Mouse (Mus musculus) hindbrain, embryonic 13.5 days (tissue): ENCODE data around the gene Gpatch3. TPM values are rescaled to one million over a fixed set of nuclear protein-coding genes. Genes with fewer than 3 reads are reported as not detected.

Experiments used
- ATAC-seq: fragments of 200-750 bp; cut with Nextera tagmentation; 2 replicates; pipeline ENCODE4 v1.8.0; 2017; ENCODE audit warnings: moderate TSS enrichment; ENCODE audit not compliant: low FRiP score
- H3K27ac ChIP-seq: fragments of 300-500 bp; sonication (generic); 2 replicates; pipeline ENCODE4 v1.5.1; 2015; ENCODE audit warnings: inconsistent platforms, mild to moderate bottlenecking, moderate library complexity
- H3K27me3 ChIP-seq: fragments of 300-500 bp; sonication (generic); 2 replicates; pipeline ENCODE4 v1.6.1; 2015; ENCODE audit warnings: mild to moderate bottlenecking, inconsistent platforms
- H3K36me3 ChIP-seq: fragments of 300-500 bp; sonication (generic); 2 replicates; pipeline ENCODE4 v1.6.1; 2015; ENCODE audit warnings: mild to moderate bottlenecking, inconsistent platforms
- H3K4me1 ChIP-seq: fragments of 300-500 bp; sonication (generic); replicated peaks from 2 replicates; pipeline ENCODE4 v1.6.1; 2015; ENCODE audit warnings: inconsistent platforms
- H3K4me2 ChIP-seq: fragments of 300-500 bp; sonication (generic); 2 replicates; pipeline ENCODE4 v1.6.1; 2015; ENCODE audit warnings: inconsistent platforms, mild to moderate bottlenecking, moderate library complexity
- H3K4me3 ChIP-seq: fragments of 300-500 bp; sonication (generic); 2 replicates; pipeline ENCODE4 v1.5.1; 2015; ENCODE audit warnings: mild to moderate bottlenecking, inconsistent platforms
- H3K9ac ChIP-seq: fragments of 300-500 bp; sonication (generic); 2 replicates; pipeline ENCODE4 v1.6.1; 2015; ENCODE audit warnings: mild to moderate bottlenecking, inconsistent platforms
- H3K9me3 ChIP-seq: fragments of 300-500 bp; sonication (generic); 2 replicates; pipeline ENCODE4 v1.6.1; 2016; ENCODE audit warnings: inconsistent platforms
- WGBS: fragments of 180-500 bp; shearing (Covaris S2); methylation state at CpG from one replicate; pipeline ENCODE4 v1.1.7; 2015; 5-methylcytosine and 5-hydroxymethylcytosine counted together
- microRNA-seq: library from miRNA; unstranded; fragments of <30 nt; microRNA quantifications from one replicate; pipeline ENCODE4, GENCODE M21; 2016
- polyA plus RNA-seq: library from polyadenylated mRNA; unstranded; fragments of >200 nt; fragmentation: Nextera tagmentation; extraction: Ambion mirVana; gene quantifications from 2 replicates; pipeline ENCODE4 v1.2.1, GENCODE M21; 2015

Gpatch3 gene
- polyA plus RNA-seq, 1 experiment from 2014 or later: 6.7 TPM

DNA sequence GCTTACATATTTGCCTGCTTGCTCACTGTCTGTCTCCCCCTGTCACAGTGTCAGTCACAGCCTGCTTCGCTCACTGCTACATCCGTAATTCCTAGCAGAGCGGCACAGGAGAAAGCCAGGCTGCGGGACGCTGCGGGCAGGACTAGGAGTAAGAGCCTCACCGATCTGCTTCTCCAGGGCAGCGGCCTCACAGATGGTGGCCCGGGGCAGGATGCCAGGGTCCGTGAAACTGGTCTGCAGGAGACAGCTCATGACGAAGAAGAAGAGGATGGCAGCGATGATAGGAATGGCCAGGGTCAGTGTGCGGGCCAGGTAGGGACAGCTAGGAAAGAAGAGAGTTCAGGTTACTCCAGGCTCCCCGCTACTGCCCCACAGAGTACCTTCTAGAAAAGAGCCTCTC is 52.5 kb downstream of the Gpatch3 start:
- no peaks in the 10 kb centered on the region for H3K27me3 ChIP-seq
- H3K4me2 ChIP-seq: no peak overlapping the region
- peaks cover 28% of the 10 kb centered on the region for H3K4me1 ChIP-seq
- no peak overlapping the region for H3K27ac ChIP-seq
- no peak overlapping the region for H3K9ac ChIP-seq
- ATAC-seq: no peak
- H3K4me3 ChIP-seq: no peak overlapping the region
- WGBS: 92% methylated on average over 14 of the region's 14 CpGs
- no peaks in the 10 kb centered on the region for H3K9me3 ChIP-seq
- H3K36me3 ChIP-seq: peaks cover 44% of the 10 kb centered on the region

DNA sequence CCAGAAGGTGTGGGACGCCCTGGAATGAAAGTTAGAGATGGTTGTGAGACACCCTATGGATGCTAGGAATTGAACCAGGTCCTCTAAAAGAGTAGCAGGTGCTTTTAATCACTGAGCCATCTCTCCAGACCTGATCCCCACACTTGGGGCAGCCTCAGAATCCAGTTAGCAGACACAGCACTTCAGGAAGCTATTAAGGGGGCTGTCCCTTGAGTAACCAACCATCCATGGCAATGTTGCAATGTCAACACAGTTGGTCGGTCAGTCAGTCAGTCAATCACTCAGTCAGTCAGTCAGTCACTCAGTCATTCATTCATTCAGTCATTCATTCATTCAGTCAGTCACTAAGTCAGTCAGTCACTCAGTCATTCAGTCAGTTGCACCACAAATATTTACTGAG is 54.0 kb downstream of the Gpatch3 start:
- Histone ChIP-seq H3K4me1 (peaks cover 37% of the 10 kb centered on the region), H3K27me3 (no peaks in the 10 kb centered on the region), H3K9ac (no peak overlapping the region), H3K9me3 (no peaks in the 10 kb centered on the region), H3K4me3 (no peak overlapping the region), H3K36me3 (peaks cover 38% of the 10 kb centered on the region), H3K27ac (no peak overlapping the region), H3K4me2 (no peak overlapping the region)
- no peak for ATAC-seq
- WGBS: 84% methylated on average over 2 of the region's 2 CpGs

DNA sequence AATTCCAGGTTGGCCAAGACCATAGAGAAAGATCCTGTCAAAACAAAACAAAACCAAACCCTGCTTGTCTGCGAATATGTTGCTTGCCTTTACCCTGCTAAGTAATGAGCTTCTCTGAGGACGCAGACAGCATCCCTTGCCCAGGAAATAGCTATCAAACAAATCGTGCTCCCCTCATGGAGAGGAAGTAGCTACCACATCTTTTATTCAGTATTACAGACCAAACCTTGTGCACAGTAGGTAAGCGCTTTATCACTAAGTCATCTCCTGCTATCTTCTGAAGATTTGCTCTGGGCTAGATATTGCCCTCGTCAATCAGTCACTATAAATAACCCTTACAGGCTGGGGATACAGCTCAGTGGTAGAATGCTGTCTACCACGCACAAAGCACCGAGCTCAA is 54.6 kb downstream of the Gpatch3 start:
- no peaks in the 10 kb centered on the region for H3K27me3 ChIP-seq
- no peak overlapping the region for H3K27ac ChIP-seq
- H3K9ac ChIP-seq: no peak overlapping the region
- H3K9me3 ChIP-seq: no peaks in the 10 kb centered on the region
- no peak for ATAC-seq
- no peak overlapping the region for H3K4me3 ChIP-seq
- H3K36me3 ChIP-seq: peaks cover 31% of the 10 kb centered on the region
- no peak overlapping the region for H3K4me2 ChIP-seq
- H3K4me1 ChIP-seq: peaks cover 40% of the 10 kb centered on the region
- 78% methylated on average over 7 of the region's 7 CpGs for WGBS

DNA sequence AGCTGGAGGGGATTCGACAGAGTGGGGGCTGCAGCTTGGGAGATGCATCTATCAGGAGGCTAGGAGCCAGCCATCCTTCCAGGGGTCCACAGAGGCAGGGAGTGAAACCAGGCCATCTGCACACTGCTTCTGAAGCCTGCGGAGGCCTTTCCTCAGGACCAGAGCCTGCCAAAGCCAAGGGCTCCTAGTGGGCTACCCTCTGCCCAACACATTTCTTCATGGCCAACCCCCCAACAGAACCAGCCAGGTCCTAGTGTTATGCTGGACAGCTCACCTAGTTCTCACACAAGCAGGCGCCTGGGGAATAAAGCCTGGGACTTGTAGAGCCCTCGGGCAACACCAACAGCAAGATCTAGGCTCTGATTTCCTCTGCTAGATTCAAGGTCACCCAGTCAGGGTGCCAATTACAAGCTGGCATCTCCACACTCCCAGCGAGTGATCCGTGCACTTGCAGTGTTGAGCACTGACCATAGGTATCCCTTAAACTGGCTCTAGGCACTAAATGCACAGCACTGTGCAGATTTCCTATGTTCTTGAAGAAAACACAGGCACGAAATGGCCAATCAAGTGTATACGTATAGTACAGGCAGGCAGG is 55.9 kb downstream of the Gpatch3 start:
- WGBS: 90% methylated on average over 8 of the region's 8 CpGs
- no peak overlapping the region for H3K4me2 ChIP-seq

DNA sequence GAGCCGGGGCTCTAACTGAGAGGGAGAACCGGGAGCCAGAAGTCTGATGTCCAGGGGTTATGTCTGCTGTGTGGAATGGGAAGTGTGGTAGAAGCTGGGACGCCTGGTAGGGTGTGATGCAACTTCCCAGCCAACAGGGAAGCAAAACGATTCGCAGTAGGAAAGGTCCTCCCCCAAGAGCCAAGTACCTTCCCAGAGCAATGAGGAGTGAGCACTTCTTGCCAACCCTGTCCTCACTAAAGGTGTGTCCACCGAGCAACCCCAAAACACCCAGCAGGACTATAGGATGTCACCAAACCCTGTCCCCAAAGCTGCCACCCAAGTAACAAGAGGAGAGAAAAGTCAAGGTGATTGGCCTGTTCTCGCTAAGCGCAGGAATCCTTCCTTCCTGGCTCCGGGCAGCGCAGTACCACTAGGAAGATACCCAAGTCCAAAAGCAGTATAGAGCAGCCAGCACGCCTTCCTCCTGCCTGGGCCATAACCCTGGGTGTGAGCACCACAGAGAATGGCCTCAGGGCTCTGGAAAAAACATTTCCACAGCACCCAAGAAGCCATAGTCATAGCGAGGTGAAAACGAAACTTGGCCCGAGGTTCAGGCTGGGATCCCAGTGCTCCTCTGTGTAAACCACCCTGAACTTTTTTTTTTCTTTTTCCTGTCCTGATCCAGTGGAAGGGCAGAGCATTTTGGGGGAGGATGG is 56.7 kb downstream of the Gpatch3 start:
- peaks cover 11% of the 10 kb centered on the region for H3K36me3 ChIP-seq

More for the DNA sequence above, 55.9 kb downstream of the Gpatch3 start:
- no peak overlapping the region for H3K4me3 ChIP-seq
- H3K4me1 ChIP-seq: peaks cover 40% of the 10 kb centered on the region
- no peaks in the 10 kb centered on the region for H3K27me3 ChIP-seq
- peaks cover 19% of the 10 kb centered on the region for H3K36me3 ChIP-seq
- ATAC-seq: no peak
- peak overlapping the region; percentile 29; the same call in 1 of the 2 replicates for H3K9ac ChIP-seq
- no peak overlapping the region for H3K27ac ChIP-seq
- no peaks in the 10 kb centered on the region for H3K9me3 ChIP-seq

DNA sequence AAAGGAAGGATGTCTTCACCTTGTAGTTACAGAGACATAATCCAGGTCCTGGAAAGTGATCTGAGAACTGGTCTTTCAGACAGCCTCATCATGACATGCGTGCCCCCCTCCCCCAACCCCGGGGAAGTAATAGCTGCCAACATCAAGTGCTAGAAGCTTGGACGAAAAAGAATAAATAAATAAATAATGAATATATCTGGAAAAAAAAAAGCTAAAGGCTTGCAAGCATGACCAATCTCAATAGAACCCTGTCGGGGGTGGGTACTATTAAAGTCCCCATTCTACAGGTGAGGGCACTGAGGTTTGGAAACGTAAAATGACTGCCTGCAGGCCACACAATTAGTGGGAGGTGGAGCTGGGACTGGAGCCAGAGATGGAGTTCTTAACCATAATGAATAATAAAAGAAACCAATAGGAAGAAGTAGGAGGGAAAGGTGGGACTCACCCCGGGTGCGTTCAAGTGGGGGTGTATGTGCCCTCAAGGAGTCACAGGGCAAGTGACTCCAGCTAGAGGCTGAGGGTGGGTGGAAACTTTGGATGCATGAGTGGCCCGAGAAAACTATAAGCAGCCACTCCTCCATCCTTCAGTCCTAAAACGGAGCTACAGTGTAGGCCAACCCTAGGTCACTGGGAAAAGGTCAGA is 57.3 kb downstream of the Gpatch3 start:
- 39% methylated on average over 9 of the region's 9 CpGs for WGBS
- no peak overlapping the region for H3K27ac ChIP-seq

More for the DNA sequence above, 56.7 kb downstream of the Gpatch3 start:
- Histone ChIP-seq H3K27me3 (no peaks in the 10 kb centered on the region), H3K9me3 (no peaks in the 10 kb centered on the region), H3K4me3 (peak overlapping the region; percentile 81; the same call in 1 of the 2 replicates), H3K27ac (no peak overlapping the region), H3K4me1 (peaks cover 40% of the 10 kb centered on the region), H3K4me2 (peak overlapping the region; percentile 95), H3K9ac (peak overlapping the region; percentile 93; the same call in 1 of the 2 replicates)
- 88% methylated on average over 14 of the region's 14 CpGs for WGBS
- no peak for ATAC-seq

DNA sequence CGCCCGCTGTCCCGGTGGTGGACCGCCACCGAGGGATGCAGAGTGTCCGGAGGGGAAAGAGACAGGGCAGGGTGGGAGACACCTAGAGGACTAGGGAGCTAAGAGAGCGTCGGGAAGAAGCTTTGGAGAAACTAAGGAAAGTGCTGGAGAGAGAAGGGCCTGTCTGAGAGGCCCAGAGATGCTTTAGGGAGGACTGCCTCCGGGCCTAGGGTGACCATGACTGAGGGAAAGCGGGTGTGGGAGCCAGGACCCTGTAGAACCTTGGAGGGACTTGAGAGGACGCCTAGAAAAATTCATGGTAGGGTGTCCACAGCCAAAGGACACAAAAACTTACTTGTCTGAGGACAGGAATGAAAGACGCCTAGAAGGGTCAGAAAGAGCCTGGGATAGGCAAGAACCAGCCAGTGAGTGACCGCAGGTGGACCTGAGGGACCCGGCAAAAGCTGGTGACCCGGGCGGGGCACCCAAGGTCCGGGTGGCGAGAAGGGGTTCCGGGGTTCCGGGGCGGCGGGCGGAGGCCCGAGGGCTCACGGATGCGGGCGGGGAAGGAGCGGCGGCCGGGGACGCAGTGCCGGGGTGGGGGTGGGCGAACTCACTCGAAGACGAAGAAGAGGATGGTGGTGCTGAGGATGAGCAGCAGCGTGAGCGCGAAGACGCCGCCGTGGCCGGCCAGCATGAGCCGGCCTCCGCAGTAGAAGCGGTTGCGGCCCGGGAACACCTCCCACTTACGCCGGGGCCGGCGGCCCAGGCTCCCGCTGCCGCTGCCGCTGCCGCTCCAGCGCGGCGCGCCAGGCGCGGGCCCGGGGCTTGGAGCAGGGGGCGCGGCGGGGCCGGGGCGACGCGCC is 58.2 kb downstream of the Gpatch3 start:
- peak; percentile 70 for ATAC-seq

More for the DNA sequence above, 57.3 kb downstream of the Gpatch3 start:
- H3K9ac ChIP-seq: peak overlapping the region; percentile 93
- no peaks in the 10 kb centered on the region for H3K9me3 ChIP-seq
- H3K4me2 ChIP-seq: peak overlapping the region; percentile 95
- H3K4me1 ChIP-seq: peaks cover 40% of the 10 kb centered on the region
- peak overlapping the region; percentile 81 for H3K4me3 ChIP-seq
- H3K36me3 ChIP-seq: peaks cover 4% of the 10 kb centered on the region
- no peaks in the 10 kb centered on the region for H3K27me3 ChIP-seq
- ATAC-seq: no peak

GRCm38 (mm10) chr4:133633332-133634042 is 58.9 kb downstream of the Gpatch3 start:
- peak overlapping the region; percentile 95 for H3K4me2 ChIP-seq
- WGBS: 45% methylated on average over 8 of the region's 47 CpGs
- H3K4me3 ChIP-seq: peak overlapping the region; percentile 81
- H3K27ac ChIP-seq: peak overlapping the region; percentile 88
- H3K4me1 ChIP-seq: peaks cover 40% of the 10 kb centered on the region
- ATAC-seq: peak; percentile 88
- peak overlapping the region; percentile 93 for H3K9ac ChIP-seq
- H3K27me3 ChIP-seq: no peaks in the 10 kb centered on the region
- H3K36me3 ChIP-seq: no peaks in the 10 kb centered on the region
- no peaks in the 10 kb centered on the region for H3K9me3 ChIP-seq

More for the DNA sequence above, 58.2 kb downstream of the Gpatch3 start:
- Histone ChIP-seq H3K36me3 (no peaks in the 10 kb centered on the region), H3K4me2 (peak overlapping the region; percentile 95), H3K27ac (peak overlapping the region; percentile 88), H3K4me1 (peaks cover 40% of the 10 kb centered on the region), H3K27me3 (no peaks in the 10 kb centered on the region), H3K4me3 (peak overlapping the region; percentile 81), H3K9me3 (no peaks in the 10 kb centered on the region), H3K9ac (peak overlapping the region; percentile 93)
- 1% methylated on average over 40 of the region's 69 CpGs for WGBS

Small RNA genes lying within 50 kb of the gene (microRNA-seq; reads per million reads assigned to microRNA genes)
- gene Gm23158: not detected

Other genes with a start within 250 kb of the Gpatch3 start
- 18.4 and 21.3 TPM in 2 replicates for gene Wdtc1, start 221.3 kb upstream of the Gpatch3 start, polyA plus RNA-seq
- gene Slc9a1, start 205.0 kb upstream of the Gpatch3 start, polyA plus RNA-seq: 6.7 and 7.5 TPM in 2 replicates
- gene Tent5b, start 94.6 kb upstream of the Gpatch3 start, polyA plus RNA-seq: 0.13 and 0.30 TPM in 2 replicates
- gene Trnp1, start 76.2 kb upstream of the Gpatch3 start, polyA plus RNA-seq: 2.8 and 3.9 TPM in 2 replicates
- 0.30 and 0.39 TPM in 2 replicates for gene Kdf1, start 55.8 kb upstream of the Gpatch3 start, polyA plus RNA-seq
- gene Nudc, start 28.7 kb upstream of the Gpatch3 start, polyA plus RNA-seq: 256 and 265 TPM in 2 replicates
- not detected in 2 replicates for gene Nr0b2, start 21.4 kb upstream of the Gpatch3 start, polyA plus RNA-seq
- gene Gpn2, start 9.6 kb downstream of the Gpatch3 start, polyA plus RNA-seq: 17.7 and 22.2 TPM in 2 replicates
- gene Sfn, start 27.4 kb downstream of the Gpatch3 start, polyA plus RNA-seq: 2.8 and 4.1 TPM in 2 replicates
- gene Zdhhc18, start 75.4 kb downstream of the Gpatch3 start, polyA plus RNA-seq: 3.4 and 4.4 TPM in 2 replicates
- 13.4 and 14.1 TPM in 2 replicates for gene Pigv, start 97.9 kb downstream of the Gpatch3 start, polyA plus RNA-seq
- 35.6 and 37.4 TPM in 2 replicates for gene Arid1a, start 182.0 kb downstream of the Gpatch3 start, polyA plus RNA-seq